Mouse (Mus musculus): Measurements from ENCODE around the gene Cd2bp2.

- TF ChIP-seq GATA1 (IDR thresholded peaks at IDR 0.05; ENCODE audit: borderline replicate concordance, low read length) (no peak), FLI1 (IDR thresholded peaks at IDR 0.05; ENCODE audit: low read length) (no peak)
Observed at GRCm38 (mm10) chr7:127210266-127210665, 14.4 kb upstream of the Cd2bp2 start.

All from megakaryocyte, embryonic 14.5 days (primary cell).